Mouse (Mus musculus) midbrain, embryonic 16.5 days (tissue): Measurements from ENCODE around the gene Mettl7a3. TPM values are rescaled to one million over a fixed set of nuclear protein-coding genes. Genes with fewer than 3 reads are reported as not detected.

ENCODE experiments used
- polyA plus RNA-seq: library from polyadenylated mRNA; unstranded; fragments of >200 nt; fragmentation: Nextera tagmentation; extraction: Ambion mirVana; gene quantifications from 2 replicates; pipeline ENCODE4 v1.2.1, GENCODE M21; 2015

The Mettl7a3 gene
- polyA plus RNA-seq, 1 experiment from 2014 or later = not detected

Other genes starting within 250 kb of the Mettl7a3 start
- 11.4 and 15.2 TPM in 2 replicates for gene Atf1, start 107.1 kb upstream of the Mettl7a3 start, polyA plus RNA-seq
- not detected in 2 replicates for gene Tmprss12, start 54.1 kb upstream of the Mettl7a3 start, polyA plus RNA-seq
- gene Mettl7a1, start 30.8 kb upstream of the Mettl7a3 start, polyA plus RNA-seq = 3.7 and 4.8 TPM in 2 replicates
- not detected in 2 replicates for gene Methig1, start 18.2 kb downstream of the Mettl7a3 start, polyA plus RNA-seq
- gene Mettl7a2, start 18.3 kb downstream of the Mettl7a3 start, polyA plus RNA-seq = not detected in 2 replicates
- gene Higd1c, start 29.6 kb downstream of the Mettl7a3 start, polyA plus RNA-seq = not detected in 2 replicates
- gene Gm5475, start 87.2 kb downstream of the Mettl7a3 start, polyA plus RNA-seq = 0.10 TPM in 2 replicates
- 23.7 and 24.8 TPM in 2 replicates for gene Slc11a2, start 90.1 kb downstream of the Mettl7a3 start, polyA plus RNA-seq
- 57.4 and 57.5 TPM in 2 replicates for gene Letmd1, start 134.1 kb downstream of the Mettl7a3 start, polyA plus RNA-seq
- gene Csrnp2, start 160.6 kb downstream of the Mettl7a3 start, polyA plus RNA-seq = 48.1 and 51.3 TPM in 2 replicates
- 38.6 and 43.0 TPM in 2 replicates for gene Tfcp2, start 217.1 kb downstream of the Mettl7a3 start, polyA plus RNA-seq